9 mouse cellular contexts compared by ENCODE assay signal in the genomic region with DNA sequence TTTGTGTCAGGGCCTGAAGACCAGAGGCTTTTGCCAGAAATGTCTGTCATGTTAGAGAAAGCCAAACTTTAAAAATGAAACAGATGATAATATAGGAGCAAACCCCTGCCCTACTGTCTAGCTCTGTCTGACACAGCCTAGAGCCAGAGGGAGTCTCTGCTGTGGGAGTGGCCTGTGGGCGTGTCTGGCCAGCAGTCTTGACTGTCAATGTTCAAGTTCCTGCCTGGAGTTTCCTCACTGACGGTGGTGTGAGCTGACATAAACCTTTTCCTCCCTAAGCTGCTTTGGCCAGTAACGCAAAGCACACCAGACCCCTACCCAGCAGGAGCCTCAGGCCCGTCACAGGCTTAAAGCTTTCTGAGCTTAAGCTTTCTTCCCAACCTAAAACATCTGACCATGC. TPM values are rescaled to one million over a fixed set of nuclear protein-coding genes. Genes with fewer than 3 reads are reported as not detected.
DNase-seq lines count a peak whose midpoint lies in the region; ATAC-seq and TF ChIP-seq lines count a peak whose summit lies in the region.
"Had no signal": no experiment of that assay in that cellular context is flagged by ENCODE, and none has a peak within 500 bp of the region (broad histone marks: within the 10 kb centered on the region; RNA-seq: fewer than 3 reads in every experiment).

No protein-coding gene starts in this region.

- no peak for TF ChIP-seq EP300 in MEL (IDR thresholded peaks at IDR 0.05; ENCODE audit: low read depth in 1 of 2, low read length in 2 of 2)

- no peaks in the 10 kb centered on the region for H3K27me3 ChIP-seq in MEL (ENCODE audit: control insufficient read depth in 1 of 2, insufficient read depth in 2 of 2, low read length in 2 of 2)
- H3K27me3 ChIP-seq in heart, embryonic 16.5 days (ENCODE audit: control insufficient read depth, insufficient read depth, low read length), result no peaks in the 10 kb centered on the region
- H3K27me3 ChIP-seq in lung, embryonic 15.5 days, result no peaks in the 10 kb centered on the region
- no peaks in the 10 kb centered on the region for H3K27me3 ChIP-seq in forebrain, embryonic 13.5 days
- H3K27me3 ChIP-seq in midbrain, embryonic 16.5 days (ENCODE audit: control insufficient read depth, insufficient read depth, low read depth, low read length), result no peaks in the 10 kb centered on the region
- H3K27me3 ChIP-seq in midbrain, embryonic 11.5 days (ENCODE audit: control insufficient read depth, insufficient read depth, low read length), result no peaks in the 10 kb centered on the region

- peak; percentile 52 for ATAC-seq in heart, embryonic 16.5 days (replicated peaks; ENCODE audit: extremely low read depth, insufficient read depth, low FRiP score)
- ATAC-seq in lung, embryonic 15.5 days (ENCODE audit: borderline replicate concordance, extremely low read depth, low FRiP score, low TSS enrichment), result peak; percentile 87
- ATAC-seq in forebrain, embryonic 13.5 days, result no peak
- ATAC-seq in midbrain, embryonic 16.5 days, result no peak
- ATAC-seq in midbrain, embryonic 11.5 days (ENCODE audit: low FRiP score), result no peak

- no peak overlapping the region for H3K27ac ChIP-seq in MEL (ENCODE audit: control insufficient read depth, low read depth, low read length)
- H3K27ac ChIP-seq in heart, embryonic 16.5 days (ENCODE audit: low read length), result peak overlapping the region; percentile 69
- peak overlapping the region; percentile 27 for H3K27ac ChIP-seq in lung, embryonic 15.5 days
- H3K27ac ChIP-seq in forebrain, embryonic 13.5 days, result no peak overlapping the region
- H3K27ac ChIP-seq in midbrain, embryonic 16.5 days (ENCODE audit: low read length), result no peak overlapping the region
- H3K27ac ChIP-seq in midbrain, embryonic 11.5 days (ENCODE audit: low read depth, low read length), result no peak overlapping the region

- H3K79me2 ChIP-seq in MEL (ENCODE audit: control insufficient read depth, insufficient read depth, low read length, poor library complexity), result 0 out of 2 replicates have a peak, but pooled peaks cover 2% of the 10 kb centered on the region

- WGBS in heart, embryonic 16.5 days, result 22% methylated on average over 4 of the region's 4 CpGs
- WGBS in lung, embryonic 15.5 days, result 35% methylated on average over 4 of the region's 4 CpGs
- WGBS in forebrain, embryonic 13.5 days, result 51% methylated on average over 4 of the region's 4 CpGs
- WGBS in midbrain, embryonic 16.5 days, result 48% methylated on average over 4 of the region's 4 CpGs
- WGBS in midbrain, embryonic 11.5 days, result 39% methylated on average over 4 of the region's 4 CpGs

- H3K36me3 ChIP-seq in MEL (ENCODE audit: control insufficient read depth in 1 of 2, insufficient read depth in 2 of 2, low read length in 2 of 2), result peaks cover 3 to 12% of the 10 kb centered on the region in 2 experiments; a peak in 3 of 4 replicates
- peaks cover 33% of the 10 kb centered on the region for H3K36me3 ChIP-seq in heart, embryonic 16.5 days (ENCODE audit: control insufficient read depth, insufficient read depth)
- H3K36me3 ChIP-seq in lung, embryonic 15.5 days, result peaks cover 56% of the 10 kb centered on the region
- peaks cover 84% of the 10 kb centered on the region for H3K36me3 ChIP-seq in forebrain, embryonic 13.5 days (ENCODE audit: poor library complexity, severe bottlenecking)
- peaks cover 2% of the 10 kb centered on the region; the same call in 1 of the 2 replicates for H3K36me3 ChIP-seq in midbrain, embryonic 16.5 days (ENCODE audit: control insufficient read depth, insufficient read depth, low read length)
- peaks cover 15% of the 10 kb centered on the region for H3K36me3 ChIP-seq in midbrain, embryonic 11.5 days (ENCODE audit: control insufficient read depth, insufficient read depth, low read length)

- no peak overlapping the region for H3K9ac ChIP-seq in MEL (ENCODE audit: control insufficient read depth, low read depth, low read length, poor library complexity, severe bottlenecking)
- H3K9ac ChIP-seq in heart, embryonic 16.5 days (ENCODE audit: low read length), result no peak overlapping the region
- no peak overlapping the region for H3K9ac ChIP-seq in lung, embryonic 15.5 days
- no peak overlapping the region for H3K9ac ChIP-seq in forebrain, embryonic 13.5 days
- H3K9ac ChIP-seq in midbrain, embryonic 16.5 days (ENCODE audit: low read depth, low read length), result no peak overlapping the region
- no peak overlapping the region for H3K9ac ChIP-seq in midbrain, embryonic 11.5 days (ENCODE audit: low read length)

- TF ChIP-seq CTCF in MEL (IDR thresholded peaks at IDR 0.05 in 2 of 3, conservative IDR thresholded peaks at IDR 0.05 in 1 of 3; ENCODE audit: control insufficient read depth in 1 of 3, insufficient read depth in 1 of 3, low read depth in 2 of 3, low read length in 3 of 3, poor library complexity in 1 of 3, severe bottlenecking in 1 of 3), result no peak

- TF ChIP-seq POLR2A in MEL (IDR thresholded peaks at IDR 0.05; ENCODE audit: control insufficient read depth in 1 of 2, insufficient read depth in 1 of 2, low read depth in 1 of 2, low read length in 2 of 2, poor library complexity in 1 of 2), result no peak; a peak in 1 of 4 replicates

- H3K4me3 ChIP-seq in MEL (ENCODE audit: control insufficient read depth in 1 of 2, insufficient read depth in 1 of 2, low read depth in 2 of 2, low read length in 2 of 2), result no peak overlapping the region
- no peak overlapping the region for H3K4me3 ChIP-seq in heart, embryonic 16.5 days (ENCODE audit: low read length)
- no peak overlapping the region for H3K4me3 ChIP-seq in lung, embryonic 15.5 days
- no peak overlapping the region for H3K4me3 ChIP-seq in forebrain, embryonic 13.5 days
- no peak overlapping the region for H3K4me3 ChIP-seq in midbrain, embryonic 16.5 days (ENCODE audit: low read depth, low read length)
- no peak overlapping the region for H3K4me3 ChIP-seq in midbrain, embryonic 11.5 days (ENCODE audit: low read depth, low read length)

- TF ChIP-seq RAD21 in MEL (IDR thresholded peaks at IDR 0.05; ENCODE audit: low read depth, low read length), result no peak

- no peaks in the 10 kb centered on the region; a peak in 1 of 4 replicates for H3K4me1 ChIP-seq in MEL (ENCODE audit: control insufficient read depth in 1 of 2, insufficient read depth in 2 of 2, low read length in 2 of 2)
- H3K4me1 ChIP-seq in heart, embryonic 16.5 days (ENCODE audit: control insufficient read depth, insufficient read depth, low read length), result peaks cover 18% of the 10 kb centered on the region
- H3K4me1 ChIP-seq in lung, embryonic 15.5 days, result peaks cover 22% of the 10 kb centered on the region
- H3K4me1 ChIP-seq in forebrain, embryonic 13.5 days, result peaks cover 3% of the 10 kb centered on the region; the same call in 1 of the 2 replicates
- 0 out of 2 replicates have a peak, but pooled peaks cover 3% of the 10 kb centered on the region for H3K4me1 ChIP-seq in midbrain, embryonic 16.5 days (ENCODE audit: control insufficient read depth, insufficient read depth, low read length)
- no peaks in the 10 kb centered on the region for H3K4me1 ChIP-seq in midbrain, embryonic 11.5 days (ENCODE audit: control insufficient read depth, insufficient read depth, low read length)

- DNase-seq in adrenal gland, adult 2 months, result peak; percentile 73
- no peak for DNase-seq in adrenal gland, postnatal 4 days (ENCODE audit: low spot score in 2 of 2)
- peak; percentile 51 for DNase-seq in MEL (ENCODE audit: low read depth, low spot score)
- DNase-seq in midbrain, embryonic 11.5 days (ENCODE audit: low spot score, missing footprints), result no peak
- DNase-seq: right cerebral cortex, postnatal 14 days had no signal

- H3K4me2 ChIP-seq in heart, embryonic 16.5 days (ENCODE audit: low read depth, low read length), result no peak overlapping the region
- H3K4me2 ChIP-seq in lung, embryonic 15.5 days, result no peak overlapping the region
- no peak overlapping the region for H3K4me2 ChIP-seq in forebrain, embryonic 13.5 days
- no peak overlapping the region for H3K4me2 ChIP-seq in midbrain, embryonic 16.5 days (ENCODE audit: low read length)
- no peak overlapping the region for H3K4me2 ChIP-seq in midbrain, embryonic 11.5 days

- no peaks in the 10 kb centered on the region for H3K9me3 ChIP-seq in MEL (replicated peaks; ENCODE audit: insufficient read depth, low read length)
- no peaks in the 10 kb centered on the region for H3K9me3 ChIP-seq in heart, embryonic 16.5 days (replicated peaks; ENCODE audit: control insufficient read depth, low read length)
- no peaks in the 10 kb centered on the region for H3K9me3 ChIP-seq in lung, embryonic 15.5 days
- H3K9me3 ChIP-seq in forebrain, embryonic 13.5 days (replicated peaks), result no peaks in the 10 kb centered on the region
- H3K9me3 ChIP-seq in midbrain, embryonic 16.5 days (replicated peaks; ENCODE audit: control insufficient read depth, low read length, poor library complexity, severe bottlenecking), result no peaks in the 10 kb centered on the region
- H3K9me3 ChIP-seq in midbrain, embryonic 11.5 days (ENCODE audit: control insufficient read depth, low read length), result no peaks in the 10 kb centered on the region

RNA-seq across cellular contexts. Expression of a gene that starts 16.2 kb away (rescaled TPM):
- total RNA-seq in adrenal gland, adult 2 months (2021), result 10 to 100 TPM; 19.9 to 26.4 TPM
- 3.5 and 4.9 TPM in 2 replicates for polyA plus RNA-seq in adrenal gland, adult 2 months (2012; rRNA removed)
- 10 to 100 TPM; 21.5 to 24.1 TPM for total RNA-seq in adrenal gland, postnatal 4 days (2021)
- total RNA-seq in MEL (2012; rRNA removed), result 13.7 and 17.7 TPM in 2 replicates
- 10 to 100 TPM in 1 of 2 experiments, not detected in 1; 15.5 TPM for polyA plus RNA-seq in MEL (2012; ENCODE audit: insufficient read depth in 1 of 2, insufficient read length in 2 of 2, low read depth in 1 of 2, low replicate concordance in 2 of 2, missing spikeins in 1 of 2)
- polyA plus RNA-seq in heart, embryonic 16.5 days (2015; fragmentation: Nextera tagmentation; extraction: Ambion mirVana), result 13.3 and 15.5 TPM in 2 replicates
- polyA plus RNA-seq in lung, embryonic 15.5 days (2015; fragmentation: Nextera tagmentation; extraction: Ambion mirVana), result 16.7 and 19.1 TPM in 2 replicates
- polyA plus RNA-seq in forebrain, embryonic 13.5 days (2015; fragmentation: Nextera tagmentation; extraction: Ambion mirVana), result 27.6 and 29.7 TPM in 2 replicates
- 26.0 and 27.7 TPM in 2 replicates for polyA plus RNA-seq in midbrain, embryonic 16.5 days (2015; fragmentation: Nextera tagmentation; extraction: Ambion mirVana)
- polyA plus RNA-seq in midbrain, embryonic 11.5 days (2014; fragmentation: Nextera tagmentation; extraction: Ambion mirVana), result 23.9 and 26.1 TPM in 2 replicates

RNA-seq across cellular contexts. Expression of a gene that starts 21.0 kb away (rescaled TPM):
- 1 to 10 TPM; 6.4 to 7.1 TPM for total RNA-seq in adrenal gland, adult 2 months (2021)
- 2.4 and 3.8 TPM in 2 replicates for polyA plus RNA-seq in adrenal gland, adult 2 months (2012; rRNA removed)
- total RNA-seq in adrenal gland, postnatal 4 days (2021), result 10 to 100 TPM; 22.9 TPM
- 9.6 and 9.7 TPM in 2 replicates for total RNA-seq in MEL (2012; rRNA removed)
- 10 to 100 TPM in 1 of 2 experiments, not detected in 1; 10.1 TPM for polyA plus RNA-seq in MEL (2012; ENCODE audit: insufficient read depth in 1 of 2, insufficient read length in 2 of 2, low read depth in 1 of 2, low replicate concordance in 2 of 2, missing spikeins in 1 of 2)
- polyA plus RNA-seq in heart, embryonic 16.5 days (2015; fragmentation: Nextera tagmentation; extraction: Ambion mirVana), result 3.8 and 4.9 TPM in 2 replicates
- polyA plus RNA-seq in lung, embryonic 15.5 days (2015; fragmentation: Nextera tagmentation; extraction: Ambion mirVana), result 6.6 and 7.5 TPM in 2 replicates
- polyA plus RNA-seq in forebrain, embryonic 13.5 days (2015; fragmentation: Nextera tagmentation; extraction: Ambion mirVana), result 4.8 and 6.5 TPM in 2 replicates
- polyA plus RNA-seq in midbrain, embryonic 16.5 days (2015; fragmentation: Nextera tagmentation; extraction: Ambion mirVana), result 7.6 TPM in 2 replicates
- 8.0 and 8.3 TPM in 2 replicates for polyA plus RNA-seq in midbrain, embryonic 11.5 days (2014; fragmentation: Nextera tagmentation; extraction: Ambion mirVana)

Comparison
In these comparisons a context has a peak if more than half of its experiments do, and no peak if none do; other contexts are left out.
1. DNase-seq: peak in adrenal gland, adult 2 months (single experiment) and MEL (single experiment); none in adrenal gland, postnatal 4 days (0 of 2) and midbrain, embryonic 11.5 days (single experiment).
2. H3K27ac ChIP-seq: peak in heart, embryonic 16.5 days (single experiment) and lung, embryonic 15.5 days (single experiment); none in MEL (single experiment), forebrain, embryonic 13.5 days (single experiment), midbrain, embryonic 16.5 days (single experiment) and midbrain, embryonic 11.5 days (single experiment).
3. ATAC-seq: peak in heart, embryonic 16.5 days (single experiment) and lung, embryonic 15.5 days (single experiment); none in forebrain, embryonic 13.5 days (single experiment), midbrain, embryonic 16.5 days (single experiment) and midbrain, embryonic 11.5 days (single experiment).